Mouse (Mus musculus) spleen, adult 2 months (tissue): ENCODE results near the gene Snap25. TPM values are rescaled to one million over a fixed set of nuclear protein-coding genes. Genes with fewer than 3 reads are reported as not detected.

Experiments used
- DNase-seq, 2 experiments: peaks; one replicate each; pipeline versions ENCODE4 v3.0.0 to v3.0.0-alpha.2; 2012 to 2021; ENCODE audit warnings: low spot score in 2 of 2, low read depth in 1 of 2
- H3K27ac ChIP-seq: fragments of 200-500 bp; 2 replicates; pipeline ENCODE4 v1.5.1; 2012; ENCODE audit warnings: low read length, inconsistent platforms; ENCODE audit not compliant: insufficient read depth
- H3K27me3 ChIP-seq: fragments of 200-500 bp; 2 replicates; pipeline ENCODE4 v1.6.1; 2012; ENCODE audit warnings: mild to moderate bottlenecking, moderate library complexity, low read length, inconsistent platforms; ENCODE audit not compliant: control insufficient read depth, insufficient read depth
- H3K36me3 ChIP-seq: fragments of 200-500 bp; 2 replicates; pipeline ENCODE4 v1.6.1; 2012; ENCODE audit warnings: mild to moderate bottlenecking, low read length, inconsistent platforms; ENCODE audit not compliant: control insufficient read depth, insufficient read depth
- H3K4me1 ChIP-seq: fragments of 200-500 bp; 2 replicates; pipeline ENCODE4 v1.6.1; 2011; ENCODE audit warnings: inconsistent platforms; ENCODE audit not compliant: control insufficient read depth, insufficient read depth, insufficient read length
- H3K4me3 ChIP-seq: fragments of 200-500 bp; 2 replicates; pipeline ENCODE4 v1.5.1; 2011; ENCODE audit warnings: mild to moderate bottlenecking, inconsistent platforms; ENCODE audit not compliant: insufficient read depth, insufficient read length; ENCODE audit errors: extremely low read depth
- CTCF ChIP-seq: fragments of 200-500 bp; IDR thresholded peaks from 2 replicates; pipeline ENCODE4 v1.5.1; 2011; ENCODE audit warnings: mild to moderate bottlenecking, inconsistent platforms; ENCODE audit not compliant: insufficient read depth, insufficient read length, insufficient replicate concordance; ENCODE audit errors: extremely low read depth
- POLR2A ChIP-seq: fragments of 200-500 bp; IDR thresholded peaks from 2 replicates; pipeline ENCODE4 v1.6.1; 2011; ENCODE audit warnings: low read depth, low read length, inconsistent platforms
- WGBS: fragments of 180-500 bp; shearing (Covaris S2); methylation state at CpG from one replicate; pipeline ENCODE4 v1.1.7; 2018; 5-methylcytosine and 5-hydroxymethylcytosine counted together
- polyA plus RNA-seq: library from polyadenylated mRNA; depleted of rRNA; stranded (reverse); fragments of >200 nt; gene quantifications from 2 replicates; pipeline ENCODE4 v1.2.3, GENCODE M21; 2012

Gene Snap25
- polyA plus RNA-seq, 1 experiment: not detected

DNA sequence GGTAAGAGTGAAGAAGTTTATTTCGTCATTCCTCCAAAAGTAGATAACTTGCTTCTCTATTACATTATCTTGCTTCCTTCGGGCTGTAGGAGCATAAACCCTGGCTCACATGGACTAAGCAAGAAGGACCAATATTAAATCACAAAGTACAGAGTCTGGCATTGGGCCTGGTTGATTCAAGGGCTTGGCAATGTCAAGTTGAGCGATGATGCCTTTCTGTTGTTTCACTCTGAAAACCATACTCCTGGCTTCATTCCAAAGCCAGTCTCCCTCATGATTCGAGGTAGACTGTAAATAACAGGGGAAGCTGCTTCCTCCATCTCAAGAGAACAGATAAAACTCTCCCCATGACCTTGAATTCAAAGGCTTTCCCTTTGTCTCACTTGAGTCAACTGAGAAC is 23.8 kb upstream of the Snap25 start:
- Histone ChIP-seq H3K4me3 (no peak overlapping the region), H3K36me3 (no peaks in the 10 kb centered on the region), H3K27me3 (no peaks in the 10 kb centered on the region), H3K27ac (no peak overlapping the region), H3K4me1 (no peaks in the 10 kb centered on the region)
- 69% methylated on average over 4 of the region's 4 CpGs for WGBS
- no peak for DNase-seq
- no peak for TF ChIP-seq POLR2A
- TF ChIP-seq CTCF: no peak

DNA sequence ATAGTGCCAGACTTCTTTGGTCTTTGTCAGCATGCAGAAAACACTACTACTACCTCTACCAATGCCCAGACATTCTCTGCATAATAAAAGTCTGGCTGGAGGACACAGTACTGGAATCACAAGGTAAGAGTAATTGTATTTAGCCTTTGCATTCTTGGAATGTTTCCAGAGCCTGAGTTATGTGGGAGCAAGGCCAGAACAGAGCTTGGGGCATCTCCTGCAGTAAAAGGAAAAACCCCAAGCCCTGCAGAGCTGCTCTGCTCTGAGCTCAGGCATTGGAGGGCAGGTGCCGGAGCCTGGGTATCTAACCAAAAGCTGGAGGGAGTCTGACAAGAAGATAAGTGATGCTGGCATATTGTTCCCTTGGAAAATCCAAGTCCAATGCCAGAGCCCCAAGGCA is 21.6 kb upstream of the Snap25 start:
- no peak for TF ChIP-seq POLR2A
- TF ChIP-seq CTCF: no peak
- Histone ChIP-seq H3K4me3 (no peak overlapping the region), H3K27me3 (no peaks in the 10 kb centered on the region), H3K4me1 (no peaks in the 10 kb centered on the region), H3K36me3 (no peaks in the 10 kb centered on the region), H3K27ac (no peak overlapping the region)
- DNase-seq: no peak
- WGBS: 93% methylated on average over 1 of the region's 1 CpGs

DNA sequence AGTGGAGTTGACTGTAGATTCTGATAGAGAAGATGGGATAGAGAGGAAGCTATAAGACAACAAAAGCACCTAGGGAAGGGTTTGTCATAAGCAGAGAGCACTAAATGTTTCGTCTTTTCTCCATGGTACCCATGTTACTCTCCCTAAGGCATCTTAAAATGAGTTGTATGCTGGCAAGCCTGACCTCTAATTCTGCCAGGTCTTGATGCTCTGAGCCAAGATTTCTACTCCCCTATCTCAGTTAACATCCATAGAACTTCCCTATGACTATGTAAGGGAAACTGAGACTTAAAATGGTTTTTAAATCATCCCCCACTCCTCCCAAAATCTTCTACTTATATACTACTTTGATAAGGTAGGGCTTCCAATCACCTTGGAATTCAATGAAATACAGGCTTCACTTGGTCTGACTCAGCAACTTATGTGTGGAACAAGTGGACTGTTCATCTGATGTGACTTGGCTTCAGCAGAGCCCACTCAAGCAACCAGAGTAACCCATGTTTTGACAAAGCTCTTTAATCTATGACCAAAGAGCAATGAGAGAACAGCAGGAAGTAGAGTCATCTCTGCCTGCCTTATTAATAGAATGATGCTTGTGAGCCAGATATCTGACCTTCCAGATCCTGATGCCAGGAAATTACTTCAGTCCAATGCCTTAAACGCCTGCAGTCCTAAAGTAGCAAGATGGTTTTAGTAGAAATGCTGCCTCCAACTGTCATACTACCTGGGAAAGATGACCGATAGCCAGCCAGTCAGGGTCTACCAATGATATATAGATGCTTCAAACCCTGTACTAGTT is 13.6 kb upstream of the Snap25 start:
- Histone ChIP-seq H3K36me3 (no peaks in the 10 kb centered on the region), H3K27me3 (no peaks in the 10 kb centered on the region), H3K4me1 (no peaks in the 10 kb centered on the region), H3K4me3 (no peak overlapping the region), H3K27ac (no peak overlapping the region)
- no peak for TF ChIP-seq POLR2A
- TF ChIP-seq CTCF: no peak
- 68% methylated on average over 3 of the region's 3 CpGs for WGBS
- DNase-seq: no peak

DNA sequence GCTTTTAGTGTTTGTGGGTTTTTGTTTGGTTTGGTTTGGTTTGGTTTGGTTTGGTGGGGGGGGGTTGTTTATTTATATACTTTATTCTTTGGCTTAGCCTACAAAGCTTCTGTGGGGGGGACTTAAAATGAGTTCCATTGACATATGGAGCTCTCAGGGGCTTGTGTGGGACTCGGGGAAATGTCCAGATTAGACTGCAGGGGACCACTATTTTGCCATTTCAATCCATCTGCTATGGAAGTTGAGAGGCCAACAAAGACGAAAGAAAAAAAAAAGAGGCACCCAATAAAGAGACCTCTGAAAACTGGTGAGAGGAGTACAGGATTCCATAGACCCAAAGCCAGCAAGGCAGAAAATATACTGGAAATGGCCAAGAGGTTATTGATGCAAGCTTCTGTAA is 9.9 kb upstream of the Snap25 start:
- no peak for TF ChIP-seq CTCF
- TF ChIP-seq POLR2A: no peak
- Histone ChIP-seq H3K27ac (no peak overlapping the region), H3K27me3 (no peaks in the 10 kb centered on the region), H3K4me1 (no peaks in the 10 kb centered on the region), H3K36me3 (no peaks in the 10 kb centered on the region), H3K4me3 (no peak overlapping the region)
- 64% methylated on average over 2 of the region's 2 CpGs for WGBS
- DNase-seq: no peak

DNA sequence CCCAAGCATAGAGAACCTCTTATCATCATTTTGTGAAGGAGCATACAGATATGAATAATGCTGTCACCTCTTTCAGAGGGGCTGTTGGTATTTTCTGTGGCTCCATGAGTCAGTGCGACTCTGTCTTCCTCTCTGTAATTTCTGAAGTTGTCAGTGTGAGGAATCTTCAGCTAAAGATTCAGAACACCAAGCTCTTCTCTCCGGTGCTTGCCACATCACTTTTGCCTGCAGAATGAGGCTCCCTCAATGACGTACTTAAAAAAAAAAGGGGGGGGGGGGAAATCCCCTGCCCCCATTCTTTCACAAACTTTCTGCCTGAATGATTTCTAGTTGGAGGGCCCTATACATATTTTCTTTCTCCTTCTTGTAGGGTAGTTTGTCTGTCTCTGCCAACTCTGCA is 2.1 kb upstream of the Snap25 start:
- no peak for DNase-seq
- H3K27ac ChIP-seq: no peak overlapping the region
- no peak overlapping the region for H3K4me3 ChIP-seq
- TF ChIP-seq CTCF (no peak), POLR2A (no peak)
- no peaks in the 10 kb centered on the region for H3K36me3 ChIP-seq
- no peaks in the 10 kb centered on the region for H3K4me1 ChIP-seq
- WGBS: 63% methylated on average over 3 of the region's 3 CpGs
- no peaks in the 10 kb centered on the region for H3K27me3 ChIP-seq

DNA sequence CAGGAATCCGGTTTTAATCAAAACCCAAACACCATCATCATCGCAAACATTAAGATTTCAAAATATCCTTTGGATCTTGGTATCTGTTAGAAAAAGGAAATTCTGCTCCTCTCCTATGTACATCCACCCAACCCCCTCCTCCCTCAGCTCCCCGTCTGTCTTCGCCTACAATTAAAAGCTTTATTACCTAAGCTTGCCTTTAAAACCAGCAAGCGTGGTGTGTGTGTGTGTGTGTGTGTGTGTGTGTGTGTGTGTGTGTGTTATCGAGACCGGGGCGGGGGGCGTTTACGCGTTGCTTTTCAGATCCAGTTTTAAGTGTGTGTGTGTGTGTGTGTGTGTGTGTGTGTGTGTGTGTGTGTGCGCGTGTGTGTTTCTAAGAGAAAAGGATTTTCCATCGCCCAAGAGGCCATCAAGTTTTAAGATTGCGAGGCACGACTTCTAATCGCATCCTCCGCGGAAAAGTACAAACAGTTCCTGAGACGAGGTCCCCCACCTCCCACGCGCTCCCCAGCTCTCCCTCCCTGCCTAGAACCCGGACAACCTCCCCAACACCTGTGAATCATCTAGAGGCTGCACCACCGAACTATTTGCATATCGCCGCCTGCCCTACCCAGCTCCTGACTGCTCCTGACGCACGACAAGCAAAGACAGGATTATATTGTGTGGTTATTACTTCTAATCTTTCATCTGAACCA is 1.4 kb upstream of the Snap25 start:
- no peak for DNase-seq
- WGBS: 8% methylated on average over 27 of the region's 28 CpGs
- TF ChIP-seq POLR2A: no peak
- no peak for TF ChIP-seq CTCF
- H3K4me1 ChIP-seq: no peaks in the 10 kb centered on the region
- no peaks in the 10 kb centered on the region for H3K36me3 ChIP-seq
- no peak overlapping the region for H3K27ac ChIP-seq
- no peaks in the 10 kb centered on the region for H3K27me3 ChIP-seq
- no peak overlapping the region for H3K4me3 ChIP-seq
